Mouse (Mus musculus) lung, adult 2 months (tissue): ENCODE measurements around the gene Six1.

Experiments used
- CTCF ChIP-seq: fragments of 200-500 bp; IDR thresholded peaks from 2 replicates; pipeline ENCODE4 v1.5.1; 2011; ENCODE audit warnings: mild to moderate bottlenecking, low read length, control low read depth; ENCODE audit not compliant: insufficient read depth
- POLR2A ChIP-seq: fragments of 200-500 bp; IDR thresholded peaks from 2 replicates; pipeline ENCODE4 v1.6.1; 2011; ENCODE audit warnings: low read depth, mild to moderate bottlenecking, control low read depth, low read length, borderline replicate concordance; ENCODE audit errors: extremely low read depth

DNA sequence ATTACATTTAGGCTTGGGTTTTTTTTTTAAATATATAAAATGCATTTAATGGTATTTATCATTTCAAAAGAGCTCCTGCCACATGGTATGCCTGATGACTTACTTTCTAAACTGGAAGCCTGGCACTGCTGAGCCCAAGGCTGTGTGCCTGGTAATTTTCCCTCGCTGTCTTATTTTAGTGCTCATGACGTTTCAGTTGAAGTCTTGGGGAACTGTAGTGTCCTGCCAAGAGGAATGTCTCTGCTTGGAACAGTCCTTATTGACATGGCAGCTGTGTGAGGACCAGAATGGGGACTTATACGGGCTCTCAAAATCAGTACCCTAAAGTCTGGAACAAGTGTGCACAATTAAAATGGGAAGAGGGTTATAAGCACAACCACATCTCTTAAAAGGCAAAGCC is 5.2 kb downstream of the Six1 start:
- no peak for TF ChIP-seq POLR2A
- no peak for TF ChIP-seq CTCF
